Mouse (Mus musculus) left cerebral cortex, postnatal 25 days (tissue): ENCODE results near the gene Rap1b. TPM values are rescaled to one million over a fixed set of nuclear protein-coding genes. Genes with fewer than 3 reads are reported as not detected.

Source experiments
- DNase-seq, 2 experiments: peaks; one replicate each; pipeline ENCODE4 v3.0.0; 2022; ENCODE audit warnings: low spot score in 2 of 2, mixed read lengths in 1 of 2
- intact Hi-C: fragments of 180-260 bp; cut with DNase I; formaldehyde crosslinking; loops from one replicate; pipeline ENCODE4 v1.15.1; 2025
- total RNA-seq, 2 experiments: library from RNA; stranded (reverse); gene quantifications; 2 replicates each; pipeline ENCODE4 v1.2.3; 2021

Rap1b gene
- total RNA-seq, 2 experiments from 2014 or later, result 64.0 to 69.5 TPM

- intact Hi-C loops, result no loop called here
- DNase-seq, result no peak
Measured at GRCm38 (mm10) chr10:117795206-117795605, 50.6 kb downstream of the Rap1b start.

GRCm38 (mm10) chr10:117793436-117794030 is 52.3 kb downstream of the Rap1b start:
- intact Hi-C loops, result loop anchor here (2.0 kb wide), 2 partner anchors 51 to 317 kb away; no protein-coding TSS in a partner anchor
- no peak for DNase-seq

- DNase-seq, result peak; percentile 100
- intact Hi-C loops, result loop anchor here (2.0 kb wide), 2 partner anchors 52 to 318 kb away; no protein-coding TSS in a partner anchor
Measured at GRCm38 (mm10) chr10:117792141-117793091, 53.4 kb downstream of the Rap1b start, which contains the start of gene Nup107. Gene Nup107, minus strand, starts transcription at chr10:117792705.

GRCm38 (mm10) chr10:117791171-117791470 is 54.7 kb downstream of the Rap1b start:
- intact Hi-C loops, result no loop called here
- DNase-seq, result no peak

GRCm38 (mm10) chr10:117790421-117791170 is 55.2 kb downstream of the Rap1b start:
- intact Hi-C loops, result no loop called here
- no peak for DNase-seq

- DNase-seq, result no peak
- intact Hi-C loops, result no loop called here
Measured at GRCm38 (mm10) chr10:117790011-117790410, 55.8 kb downstream of the Rap1b start.

GRCm38 (mm10) chr10:117784646-117785045 is 61.2 kb downstream of the Rap1b start:
- DNase-seq, result no peak
- intact Hi-C loops, result no loop called here

- DNase-seq, result no peak
- intact Hi-C loops, result no loop called here
Measured at GRCm38 (mm10) chr10:117783786-117784420, 61.9 kb downstream of the Rap1b start.

GRCm38 (mm10) chr10:117782491-117783260 is 63.2 kb downstream of the Rap1b start:
- no peak for DNase-seq
- intact Hi-C loops, result no loop called here

GRCm38 (mm10) chr10:117782056-117782455 is 63.8 kb downstream of the Rap1b start:
- intact Hi-C loops, result no loop called here
- no peak for DNase-seq

GRCm38 (mm10) chr10:117781021-117781725 is 64.7 kb downstream of the Rap1b start:
- DNase-seq, result no peak
- intact Hi-C loops, result no loop called here

GRCm38 (mm10) chr10:117780306-117780911 is 65.4 kb downstream of the Rap1b start:
- intact Hi-C loops, result no loop called here
- no peak for DNase-seq

GRCm38 (mm10) chr10:117779581-117780305 is 66.1 kb downstream of the Rap1b start:
- intact Hi-C loops, result no loop called here
- no peak for DNase-seq

- no peak for DNase-seq
- intact Hi-C loops, result no loop called here
Measured at GRCm38 (mm10) chr10:117778951-117779350, 66.9 kb downstream of the Rap1b start.

- no peak for DNase-seq
- intact Hi-C loops, result no loop called here
Measured at GRCm38 (mm10) chr10:117778328-117778910, 67.4 kb downstream of the Rap1b start.

- no peak for DNase-seq
Measured at GRCm38 (mm10) chr10:117777501-117778327, 68.1 kb downstream of the Rap1b start.

More at GRCm38 (mm10) chr10:117777501-117778327, 68.1 kb downstream of the Rap1b start:
- intact Hi-C loops, result no loop called here
